Mouse (Mus musculus) layer of hippocampus, adult 8-10 months (tissue): ENCODE results near the gene Hmmr. TPM values are rescaled to one million over a fixed set of nuclear protein-coding genes. Genes with fewer than 3 reads are reported as not detected.

Source experiments
- DNase-seq, 2 experiments: peaks; one replicate each; pipeline ENCODE4 v3.0.0; 2022; ENCODE audit warnings: low spot score in 2 of 2
- total RNA-seq, 4 experiments: library from RNA; stranded (reverse); gene quantifications; 2 replicates each; pipeline ENCODE4 v1.2.4; 2022

Hmmr gene
- total RNA-seq, 4 experiments from 2014 or later = 0.37 to 0.57 (median 0.45) TPM; not detected in 1

- no peak for DNase-seq
These were observed 38.1 kb downstream of the Hmmr start, which contains the start of gene Mat2b for GRCm38 (mm10) chr11:40695103-40695502. Gene Mat2b, minus strand, starts transcription at chr11:40695203.

DNA sequence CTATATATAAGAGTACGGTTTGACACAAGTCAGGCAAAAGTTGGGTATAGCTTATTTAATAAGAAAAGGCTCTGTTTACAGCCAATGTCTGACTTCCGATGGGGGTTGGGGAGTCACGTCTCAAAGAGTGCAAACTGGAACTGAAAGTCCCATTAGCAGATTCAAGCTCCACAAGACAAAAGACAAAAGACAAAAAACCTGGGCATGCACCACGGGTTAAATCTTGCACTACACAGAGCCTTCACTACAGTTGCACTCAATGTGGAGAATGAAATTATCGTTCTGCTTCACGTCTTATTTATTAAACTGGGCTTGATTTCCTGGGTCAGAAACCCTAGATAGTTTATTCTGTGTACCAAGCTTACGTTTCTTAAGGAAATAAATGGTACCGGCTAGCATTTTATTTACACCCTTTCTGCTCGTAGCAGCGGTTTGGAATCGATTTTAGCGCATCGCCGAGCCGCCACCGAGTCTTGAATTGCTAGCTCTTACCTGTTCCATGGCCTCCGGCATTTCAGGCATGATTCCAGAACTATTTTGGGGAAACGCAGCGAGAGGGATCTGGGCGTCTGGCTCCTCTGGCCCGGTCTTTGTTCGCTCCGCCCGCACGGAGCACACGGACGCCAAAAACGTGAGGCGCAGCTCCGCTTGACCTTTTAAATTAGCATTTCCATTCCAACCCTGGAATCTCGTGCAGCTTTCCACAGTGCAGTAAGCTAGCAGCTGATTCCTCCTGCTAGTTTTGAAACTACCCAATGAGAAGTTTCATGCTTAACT lies 38.7 kb downstream of the Hmmr start:
- peak; percentile 22 to 33 for DNase-seq

DNA sequence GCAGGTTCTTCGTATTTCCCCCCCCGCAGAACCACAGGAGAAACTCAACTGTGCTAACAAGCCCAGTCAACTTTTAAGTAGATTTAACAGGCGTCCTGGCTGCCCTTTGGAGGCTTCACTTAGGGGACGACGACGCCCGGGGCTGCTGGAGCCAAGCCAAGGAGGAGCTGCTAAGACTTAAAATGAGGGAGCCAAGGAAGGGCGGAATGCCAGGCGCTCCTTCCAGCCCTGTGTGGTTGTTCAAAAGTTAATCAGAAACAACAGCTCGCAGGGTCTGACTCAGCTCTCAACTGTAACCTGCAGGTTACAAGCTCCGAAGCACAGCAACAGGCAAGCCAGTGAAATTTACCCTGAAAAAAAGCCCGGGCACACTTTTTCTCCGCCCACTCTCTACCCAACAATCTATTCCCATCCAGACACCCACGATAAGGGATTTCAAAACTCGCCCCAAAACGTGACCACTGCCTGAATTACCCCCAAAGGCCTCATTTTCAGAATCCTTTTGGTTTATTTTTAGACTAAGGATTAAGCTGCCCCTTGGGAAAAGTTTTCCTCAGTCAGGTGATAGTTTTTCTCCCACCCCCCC lies 39.8 kb downstream of the Hmmr start:
- DNase-seq = peak; percentile 28 to 38

GRCm38 (mm10) chr11:40692511-40693365 lies 40.5 kb downstream of the Hmmr start:
- DNase-seq = peak; percentile 91

GRCm38 (mm10) chr11:40692101-40692509 lies 41.1 kb downstream of the Hmmr start:
- DNase-seq = no peak

- DNase-seq = no peak
These were observed 42.6 kb downstream of the Hmmr start for GRCm38 (mm10) chr11:40690444-40691127.

DNA sequence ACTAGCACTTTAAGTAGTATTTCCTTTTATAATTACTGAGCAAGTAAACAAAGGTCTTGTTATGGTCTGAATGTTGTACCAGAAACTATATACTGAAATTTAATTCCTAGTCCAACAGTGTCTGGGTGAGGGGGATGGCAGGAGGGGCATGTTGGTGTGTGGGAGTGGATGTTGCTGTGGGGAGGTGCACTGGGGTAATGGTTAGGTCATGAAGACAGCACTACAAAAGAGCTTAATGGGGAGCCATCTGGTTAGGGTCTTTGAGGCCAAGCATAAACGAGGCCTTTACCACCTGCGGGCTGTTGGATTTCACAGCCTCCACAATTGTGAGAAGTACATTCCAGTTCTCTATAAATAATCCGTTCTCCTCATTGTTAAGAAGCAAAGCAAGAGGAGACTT lies 49.9 kb downstream of the Hmmr start:
- no peak for DNase-seq

- no peak for DNase-seq
These were observed 50.8 kb downstream of the Hmmr start for GRCm38 (mm10) chr11:40682456-40682855.

GRCm38 (mm10) chr11:40677169-40677568 lies 56.1 kb downstream of the Hmmr start:
- DNase-seq = no peak

DNA sequence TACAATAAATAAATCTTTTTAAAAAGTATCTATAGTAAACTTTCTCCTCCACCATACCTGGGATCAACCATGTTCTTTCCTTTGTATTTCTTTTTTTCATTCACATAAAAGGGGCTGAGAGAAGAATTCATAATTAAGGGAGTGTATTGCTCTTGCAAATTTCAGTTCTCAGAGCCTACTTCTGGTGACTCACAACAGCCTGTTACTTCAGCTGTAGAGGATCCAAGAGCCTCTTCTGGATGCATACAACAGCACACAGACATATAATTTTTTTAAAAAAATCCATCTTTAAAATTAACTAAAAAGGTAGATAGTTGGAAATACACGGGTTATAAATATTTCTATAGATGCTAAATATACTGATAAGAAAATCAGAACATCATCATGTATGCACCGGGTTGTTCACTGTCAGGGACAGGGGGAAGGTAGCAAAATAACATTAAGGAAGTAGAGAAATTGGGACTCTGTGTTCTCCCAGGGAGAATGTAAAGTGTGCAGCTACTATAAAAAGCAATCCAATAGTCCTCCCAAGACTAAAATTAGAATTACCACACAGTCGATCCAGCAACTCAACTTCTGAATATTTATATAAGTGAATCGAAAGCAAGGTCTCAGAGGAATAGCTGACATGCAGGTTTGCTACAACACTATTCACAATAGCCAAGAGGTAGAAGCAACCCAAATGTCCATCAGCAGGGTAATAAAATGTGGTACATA lies 58.0 kb downstream of the Hmmr start:
- DNase-seq = no peak

Other genes starting within 250 kb of the Hmmr start
- gene Mat2b, start 38.2 kb downstream of the Hmmr start, total RNA-seq = 100 to 1,000 TPM; 120 to 127 (median 125) TPM
- gene Nudcd2, start 245 bp upstream of the Hmmr start, total RNA-seq = 10 to 100 TPM; 16.7 to 21.6 (median 18.3) TPM
- 10 to 100 TPM; 64.8 to 75.7 (median 68.7) TPM for gene Ccng1, start 21.9 kb upstream of the Hmmr start, total RNA-seq